Mouse (Mus musculus) 416B (cell line): ENCODE data around the gene Evx1.
"Not testable (repeated sequence)": the region's sequence is repeated elsewhere in the genome, so short reads cannot be mapped to it uniquely, and the experiment has no call there.

Experiments
- DNase-seq: peaks from one replicate; pipeline ENCODE4 v3.0.0; 2011; ENCODE audit warnings: low read depth

Gene Evx1

DNA sequence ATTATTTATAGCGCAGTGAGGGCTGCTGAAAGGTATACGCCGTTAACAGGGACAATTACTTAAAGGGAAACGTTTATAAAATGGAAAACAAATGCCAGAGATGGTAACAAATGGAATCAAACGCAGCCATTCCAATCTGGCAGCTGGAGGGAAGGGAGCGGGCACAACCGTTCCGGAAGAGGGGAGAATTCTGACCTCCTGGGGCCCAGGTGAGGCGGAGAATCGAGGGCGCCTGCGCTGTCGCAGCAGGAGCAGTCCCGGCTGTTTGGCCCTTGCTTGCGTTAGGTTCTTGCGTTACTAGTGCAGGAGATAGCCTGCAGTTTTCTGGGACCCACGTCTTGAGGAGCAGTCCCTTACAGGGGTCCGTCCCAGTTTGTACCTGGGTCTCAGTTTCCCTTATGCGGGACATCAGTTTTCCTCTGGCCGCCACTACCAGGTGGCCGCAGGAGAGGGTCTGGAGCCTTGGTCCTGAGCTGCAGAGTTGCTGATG is 8.6 kb downstream of the Evx1 start:
- no peak for DNase-seq

DNA sequence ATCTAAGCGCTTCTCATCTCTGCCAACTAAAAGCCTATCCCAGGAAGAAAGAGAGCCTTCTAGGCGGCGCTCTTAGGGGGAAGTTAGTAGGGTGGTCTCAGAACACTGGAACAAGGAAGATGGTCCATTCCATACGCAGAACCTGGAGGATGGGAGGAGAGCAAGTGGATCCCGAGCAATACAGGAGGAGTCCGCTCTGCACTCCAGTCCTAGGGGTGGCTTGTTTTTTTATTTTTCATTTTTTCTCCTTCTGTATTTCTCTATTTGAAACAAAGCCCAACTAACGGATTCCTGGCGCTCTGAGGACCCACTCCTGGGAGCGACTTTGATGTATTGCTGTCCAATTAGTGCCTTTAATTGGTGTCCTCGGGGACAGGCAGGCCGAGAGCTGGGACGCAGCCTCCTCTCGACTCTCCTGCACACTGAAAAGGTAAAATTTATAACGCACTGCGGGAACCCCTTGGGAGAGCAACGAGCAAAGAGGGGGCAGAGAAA is 9.5 kb downstream of the Evx1 start:
- no peak for DNase-seq

DNA sequence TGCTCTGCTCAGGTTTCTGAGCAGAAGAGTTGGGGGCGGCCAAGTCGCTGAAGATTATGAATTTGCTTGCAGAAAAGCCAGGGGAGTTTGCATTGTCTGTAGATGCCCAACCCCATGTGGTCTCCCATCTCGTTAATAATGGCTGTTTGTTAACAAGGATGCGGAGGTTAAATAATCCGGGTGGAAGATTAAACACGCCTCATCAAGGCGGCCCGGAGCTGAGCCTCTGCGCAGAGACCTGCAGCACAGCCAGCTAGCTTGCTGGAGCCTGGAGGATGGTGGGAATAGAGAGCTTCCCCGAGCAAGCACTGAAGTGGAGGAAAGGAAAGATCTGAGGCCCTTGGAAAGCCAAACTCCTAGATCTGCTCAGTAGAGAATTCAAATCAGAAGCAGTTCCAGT is 10.0 kb downstream of the Evx1 start:
- DNase-seq = no peak

DNA sequence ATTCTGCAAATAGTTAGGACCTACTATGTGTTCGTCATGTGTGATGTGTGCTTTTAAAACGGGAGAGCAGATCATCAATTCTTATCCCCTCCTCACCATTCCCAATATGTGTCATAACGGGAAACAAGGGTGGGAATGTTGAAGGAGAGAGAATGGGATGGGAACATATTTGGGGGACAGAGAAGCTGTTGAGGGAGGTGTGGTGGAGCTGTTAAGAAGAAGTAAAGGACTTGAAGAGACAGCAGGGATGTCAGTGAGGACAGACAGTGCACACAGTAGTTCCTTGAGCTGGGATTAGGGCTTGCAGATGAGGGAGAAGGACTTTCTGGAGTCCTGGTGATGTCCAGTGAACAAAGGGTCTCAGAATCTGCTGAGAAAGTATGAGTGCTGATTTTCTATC is 10.8 kb downstream of the Evx1 start:
- DNase-seq = no peak

DNA sequence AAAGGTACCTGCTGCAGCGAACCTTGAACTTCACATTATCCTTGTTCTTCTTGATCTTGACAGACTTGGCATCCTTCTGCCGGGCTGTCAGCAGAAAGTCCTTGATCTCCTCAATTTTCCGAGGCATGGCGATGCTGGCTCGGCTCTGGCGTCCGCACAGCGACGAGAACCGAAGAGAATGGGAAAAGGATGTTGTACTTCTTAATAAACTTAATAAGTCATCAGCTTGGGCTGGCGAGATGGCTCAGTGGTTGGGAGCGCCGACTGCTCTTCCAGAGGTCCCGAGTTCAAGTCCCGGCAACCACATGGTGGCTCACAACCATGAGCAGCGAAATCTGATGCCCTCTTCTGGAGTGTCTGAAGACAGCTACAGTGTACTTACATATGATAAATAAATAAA is 33.5 kb downstream of the Evx1 start:
- DNase-seq = not testable (repeated sequence)

DNA sequence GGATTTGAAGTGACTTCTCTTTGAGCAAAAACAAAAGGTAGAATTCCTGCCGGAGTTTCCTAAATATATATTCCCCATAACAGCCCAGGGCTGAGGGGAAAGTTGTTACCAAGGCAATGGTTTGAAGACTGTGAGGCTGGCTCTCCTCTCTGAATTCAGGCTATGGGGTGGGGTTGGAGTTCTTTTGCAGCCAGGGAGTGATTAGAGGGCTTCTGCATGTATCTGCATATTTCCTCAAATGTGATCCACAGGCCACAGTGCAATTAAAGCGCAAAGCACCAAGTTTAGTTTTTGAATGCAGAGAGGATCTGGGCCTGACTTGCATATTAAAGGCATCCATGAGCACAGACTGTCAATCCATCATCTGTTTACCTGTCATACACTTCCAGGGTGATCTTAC is 52.7 kb downstream of the Evx1 start:
- DNase-seq = no peak

DNA sequence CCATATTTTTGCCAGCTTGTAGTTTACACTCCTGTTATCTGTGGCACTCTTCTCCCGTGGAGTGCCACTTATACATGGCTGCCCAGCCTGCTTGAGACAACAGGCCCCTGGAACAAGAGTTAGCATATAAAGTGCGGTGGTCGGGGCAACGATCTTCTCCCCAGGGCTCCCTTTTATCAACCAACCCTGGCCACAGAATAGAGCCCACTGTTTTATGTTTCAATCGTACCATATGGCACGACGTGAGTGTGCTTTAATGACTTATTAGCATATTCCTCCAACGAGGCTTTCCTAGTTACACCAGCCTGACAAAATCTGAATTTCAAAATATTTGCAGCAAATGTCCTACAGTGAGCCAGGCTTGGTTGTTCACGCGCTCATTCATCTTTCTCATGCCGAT is 53.2 kb downstream of the Evx1 start:
- DNase-seq = no peak

DNA sequence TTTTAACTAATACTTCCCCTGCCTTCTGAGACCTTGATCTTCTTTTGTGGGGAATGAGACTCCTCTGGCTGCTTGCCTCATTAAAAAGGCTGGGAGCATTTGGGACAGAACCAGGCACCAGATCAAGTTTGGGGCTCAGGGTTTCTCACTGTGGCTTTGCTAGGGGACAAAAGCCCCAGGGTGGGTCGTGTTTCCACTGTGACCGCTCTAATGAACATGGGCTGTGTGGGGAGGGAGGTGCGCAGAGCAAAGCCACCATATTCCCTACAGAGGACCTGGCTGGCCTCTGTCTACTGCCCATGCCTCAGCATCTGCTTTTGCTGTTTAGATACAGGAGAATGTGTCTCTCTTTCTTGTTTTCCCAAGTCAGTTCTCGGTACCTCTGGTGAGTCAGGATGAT is 53.8 kb downstream of the Evx1 start:
- DNase-seq = no peak
